Mouse (Mus musculus) A20 (cell line): ENCODE measurements around the gene Lrrc8a.

Source experiments
- DNase-seq: peaks from one replicate; pipeline ENCODE4 v3.0.0-alpha.2; 2011; ENCODE audit warnings: low read depth, low spot score

The Lrrc8a gene

GRCm38 (mm10) chr2:30237199-30237880 lies at the start of gene Lrrc8a:
TSS of gene Lrrc8a (plus strand) at chr2:30237715.
- DNase-seq = peak; percentile 99

- no peak for DNase-seq
These were observed 45.5 kb upstream of the Lrrc8a start for GRCm38 (mm10) chr2:30191790-30192580.

- no peak for DNase-seq
These were observed 42.9 kb upstream of the Lrrc8a start for GRCm38 (mm10) chr2:30194656-30195055.

GRCm38 (mm10) chr2:30198021-30198420 lies 39.5 kb upstream of the Lrrc8a start:
- DNase-seq = no peak

GRCm38 (mm10) chr2:30199984-30200383 lies 37.5 kb upstream of the Lrrc8a start:
- DNase-seq = no peak

- no peak for DNase-seq
These were observed 37.1 kb upstream of the Lrrc8a start for GRCm38 (mm10) chr2:30200388-30200925.

GRCm38 (mm10) chr2:30203439-30203838 lies 34.1 kb upstream of the Lrrc8a start:
- DNase-seq = peak; percentile 77

- no peak for DNase-seq
These were observed 32.3 kb upstream of the Lrrc8a start for GRCm38 (mm10) chr2:30205255-30205628.

GRCm38 (mm10) chr2:30205629-30206357 lies 31.7 kb upstream of the Lrrc8a start, which contains the start of gene Kyat1:
TSS of gene Kyat1 (minus strand) at chr2:30205847.
- DNase-seq = peak; percentile 96

GRCm38 (mm10) chr2:30207401-30207800 lies 30.1 kb upstream of the Lrrc8a start:
- DNase-seq = no peak

GRCm38 (mm10) chr2:30207886-30208285 lies 29.6 kb upstream of the Lrrc8a start:
- no peak for DNase-seq

GRCm38 (mm10) chr2:30211408-30212168 lies 25.9 kb upstream of the Lrrc8a start:
- no peak for DNase-seq

- DNase-seq = no peak
These were observed 25.4 kb upstream of the Lrrc8a start for GRCm38 (mm10) chr2:30212169-30212545.

GRCm38 (mm10) chr2:30212951-30213350 lies 24.6 kb upstream of the Lrrc8a start:
- no peak for DNase-seq

- DNase-seq = no peak
These were observed 22.8 kb upstream of the Lrrc8a start for GRCm38 (mm10) chr2:30214745-30215144.

- no peak for DNase-seq
These were observed 22.0 kb upstream of the Lrrc8a start for GRCm38 (mm10) chr2:30215493-30215892.

GRCm38 (mm10) chr2:30216293-30216692 lies 21.2 kb upstream of the Lrrc8a start:
- DNase-seq = no peak

GRCm38 (mm10) chr2:30235593-30235992 lies 1.9 kb upstream of the Lrrc8a start:
- no peak for DNase-seq

GRCm38 (mm10) chr2:30236426-30237198 lies 903 bp upstream of the Lrrc8a start:
- peak; percentile 48 for DNase-seq

- DNase-seq = no peak
These were observed 366 bp downstream of the Lrrc8a start for GRCm38 (mm10) chr2:30237881-30238280.
